Mouse (Mus musculus) heart, embryonic 16.5 days (tissue): ENCODE results near the gene Gm6525. TPM values are rescaled to one million over a fixed set of nuclear protein-coding genes. Genes with fewer than 3 reads are reported as not detected.

Source experiments
- ATAC-seq: fragments of 200-750 bp; cut with Nextera tagmentation; replicated peaks from 2 replicates; pipeline ENCODE4 v1.8.0; 2017; ENCODE audit warnings: moderate number of reproducible peaks; ENCODE audit not compliant: insufficient read depth, low FRiP score; ENCODE audit errors: extremely low read depth
- H3K27ac ChIP-seq: fragments of 300-500 bp; sonication (generic); 2 replicates; pipeline ENCODE4 v1.5.1; 2014; ENCODE audit warnings: mild to moderate bottlenecking, low read length, control low read depth, moderate library complexity
- H3K27me3 ChIP-seq: fragments of 300-500 bp; sonication (generic); 2 replicates; pipeline ENCODE4 v1.6.1; 2014; ENCODE audit warnings: low read length, mixed read lengths; ENCODE audit not compliant: control insufficient read depth, insufficient read depth
- H3K36me3 ChIP-seq: fragments of 300-500 bp; sonication (generic); 2 replicates; pipeline ENCODE4 v1.6.1; 2014; ENCODE audit not compliant: control insufficient read depth, insufficient read depth
- H3K4me1 ChIP-seq: fragments of 300-500 bp; sonication (generic); 2 replicates; pipeline ENCODE4 v1.6.1; 2014; ENCODE audit warnings: low read length, mixed read lengths; ENCODE audit not compliant: control insufficient read depth, insufficient read depth
- H3K4me2 ChIP-seq: fragments of 300-500 bp; sonication (generic); 2 replicates; pipeline ENCODE4 v1.6.1; 2014; ENCODE audit warnings: low read depth, mild to moderate bottlenecking, control low read depth, low read length
- H3K4me3 ChIP-seq: fragments of 300-500 bp; sonication (generic); 2 replicates; pipeline ENCODE4 v1.5.1; 2014; ENCODE audit warnings: mild to moderate bottlenecking, control low read depth, low read length
- H3K9ac ChIP-seq: fragments of 300-500 bp; sonication (generic); 2 replicates; pipeline ENCODE4 v1.6.1; 2014; ENCODE audit warnings: low read length, control low read depth
- H3K9me3 ChIP-seq: fragments of 300-500 bp; sonication (generic); replicated peaks from 2 replicates; pipeline ENCODE4 v1.6.1; 2016; ENCODE audit warnings: low read length; ENCODE audit not compliant: control insufficient read depth
- WGBS: fragments of 180-500 bp; shearing (Covaris S2); extraction: QIAGEN DNeasy Blood & Tissue Kit; methylation state at CpG from one replicate; pipeline ENCODE4 v1.1.7; 2014; 5-methylcytosine and 5-hydroxymethylcytosine counted together
- polyA plus RNA-seq: library from polyadenylated mRNA; unstranded; fragments of >200 nt; fragmentation: Nextera tagmentation; extraction: Ambion mirVana; gene quantifications from 2 replicates; pipeline ENCODE4 v1.2.1, GENCODE M21; 2015

The Gm6525 gene
- polyA plus RNA-seq, 1 experiment from 2014 or later: 0.32 TPM

- no peak for ATAC-seq
- Histone ChIP-seq H3K9ac (no peak overlapping the region), H3K36me3 (no peaks in the 10 kb centered on the region; the same call in 1 of the 2 replicates), H3K4me2 (no peak overlapping the region), H3K4me1 (no peaks in the 10 kb centered on the region), H3K27me3 (no peaks in the 10 kb centered on the region), H3K27ac (no peak overlapping the region), H3K9me3 (peaks cover 3% of the 10 kb centered on the region; the same call in 1 of the 2 replicates), H3K4me3 (no peak overlapping the region)
- WGBS: 86% methylated on average over 2 of the region's 2 CpGs
Observed at GRCm38 (mm10) chr3:84180304-84180703, 6.4 kb downstream of the Gm6525 start.

- H3K27ac ChIP-seq: no peak overlapping the region
- H3K9me3 ChIP-seq: peaks cover 3% of the 10 kb centered on the region; the same call in 1 of the 2 replicates
- H3K4me3 ChIP-seq: no peak overlapping the region
- ATAC-seq: no peak
- no peak overlapping the region for H3K9ac ChIP-seq
- no peak overlapping the region for H3K4me2 ChIP-seq
- H3K27me3 ChIP-seq: no peaks in the 10 kb centered on the region
- 55% methylated on average over 8 of the region's 8 CpGs for WGBS
- no peaks in the 10 kb centered on the region for H3K4me1 ChIP-seq
- H3K36me3 ChIP-seq: no peaks in the 10 kb centered on the region; the same call in 1 of the 2 replicates
Observed at GRCm38 (mm10) chr3:84181102-84181501, 7.2 kb downstream of the Gm6525 start.

- no peak for ATAC-seq
- peaks cover 3% of the 10 kb centered on the region; the same call in 1 of the 2 replicates for H3K9me3 ChIP-seq
- no peak overlapping the region for H3K4me2 ChIP-seq
- no peak overlapping the region for H3K4me3 ChIP-seq
- H3K4me1 ChIP-seq: no peaks in the 10 kb centered on the region
- no peak overlapping the region for H3K27ac ChIP-seq
- no peak overlapping the region for H3K9ac ChIP-seq
- H3K27me3 ChIP-seq: no peaks in the 10 kb centered on the region
- no peaks in the 10 kb centered on the region for H3K36me3 ChIP-seq
- WGBS: 64% methylated on average over 4 of the region's 4 CpGs
Observed at GRCm38 (mm10) chr3:84181717-84182116, 7.8 kb downstream of the Gm6525 start.

GRCm38 (mm10) chr3:84189629-84190173, 15.8 kb downstream of the Gm6525 start:
- peak overlapping the region; percentile 82 for H3K4me2 ChIP-seq
- H3K4me1 ChIP-seq: peaks cover 7% of the 10 kb centered on the region
- peaks cover 3% of the 10 kb centered on the region; the same call in 1 of the 2 replicates for H3K9me3 ChIP-seq
- H3K4me3 ChIP-seq: peak overlapping the region; percentile 75
- no peak for ATAC-seq
- 33% methylated on average over 10 of the region's 10 CpGs for WGBS
- no peaks in the 10 kb centered on the region for H3K27me3 ChIP-seq
- H3K36me3 ChIP-seq: no peaks in the 10 kb centered on the region
- no peak overlapping the region for H3K27ac ChIP-seq
- peak overlapping the region; percentile 81 for H3K9ac ChIP-seq

GRCm38 (mm10) chr3:84190513-84191061, 16.7 kb downstream of the Gm6525 start:
- peak; percentile 66 for ATAC-seq
- H3K4me2 ChIP-seq: peak overlapping the region; percentile 82
- 1% methylated on average over 41 of the region's 41 CpGs for WGBS
- H3K27me3 ChIP-seq: no peaks in the 10 kb centered on the region
- no peaks in the 10 kb centered on the region for H3K36me3 ChIP-seq
- H3K4me1 ChIP-seq: peaks cover 7% of the 10 kb centered on the region
- H3K9ac ChIP-seq: peak overlapping the region; percentile 81
- H3K27ac ChIP-seq: peak overlapping the region; percentile 71
- peak overlapping the region; percentile 75 for H3K4me3 ChIP-seq
- H3K9me3 ChIP-seq: no peaks in the 10 kb centered on the region

GRCm38 (mm10) chr3:84191141-84191881, 17.4 kb downstream of the Gm6525 start:
- peak overlapping the region; percentile 75 for H3K4me3 ChIP-seq
- WGBS: 38% methylated on average over 21 of the region's 21 CpGs
- H3K27me3 ChIP-seq: no peaks in the 10 kb centered on the region
- H3K9ac ChIP-seq: peak overlapping the region; percentile 81
- peak; percentile 71 for ATAC-seq
- H3K9me3 ChIP-seq: no peaks in the 10 kb centered on the region
- H3K27ac ChIP-seq: no peak overlapping the region
- H3K4me2 ChIP-seq: peak overlapping the region; percentile 82
- H3K4me1 ChIP-seq: peaks cover 7% of the 10 kb centered on the region
- H3K36me3 ChIP-seq: no peaks in the 10 kb centered on the region

- Histone ChIP-seq H3K4me1 (peaks cover 6% of the 10 kb centered on the region), H3K4me3 (no peak overlapping the region), H3K9me3 (no peaks in the 10 kb centered on the region), H3K27me3 (no peaks in the 10 kb centered on the region), H3K4me2 (no peak overlapping the region), H3K9ac (no peak overlapping the region), H3K36me3 (no peaks in the 10 kb centered on the region), H3K27ac (no peak overlapping the region)
- ATAC-seq: no peak
- 59% methylated on average over 4 of the region's 4 CpGs for WGBS
Observed at GRCm38 (mm10) chr3:84193881-84194280, 20.0 kb downstream of the Gm6525 start.

- WGBS: 86% methylated on average over 3 of the region's 3 CpGs
- no peaks in the 10 kb centered on the region for H3K9me3 ChIP-seq
- ATAC-seq: no peak
- H3K4me2 ChIP-seq: no peak overlapping the region
- no peak overlapping the region for H3K4me3 ChIP-seq
- H3K27me3 ChIP-seq: no peaks in the 10 kb centered on the region
- H3K27ac ChIP-seq: no peak overlapping the region
- H3K36me3 ChIP-seq: no peaks in the 10 kb centered on the region
- H3K4me1 ChIP-seq: no peaks in the 10 kb centered on the region
- no peak overlapping the region for H3K9ac ChIP-seq
Observed at GRCm38 (mm10) chr3:84198229-84198628, 24.3 kb downstream of the Gm6525 start.

- Histone ChIP-seq H3K27ac (no peak overlapping the region), H3K4me1 (no peaks in the 10 kb centered on the region), H3K27me3 (no peaks in the 10 kb centered on the region), H3K4me2 (no peak overlapping the region), H3K9ac (no peak overlapping the region), H3K36me3 (no peaks in the 10 kb centered on the region), H3K4me3 (no peak overlapping the region), H3K9me3 (no peaks in the 10 kb centered on the region)
- WGBS: 88% methylated on average over 9 of the region's 9 CpGs
- ATAC-seq: no peak
Observed at GRCm38 (mm10) chr3:84199516-84199915, 25.6 kb downstream of the Gm6525 start.
